Mouse (Mus musculus) frontal cortex, adult 2 months (tissue): ENCODE data around the gene St3gal5. TPM values are rescaled to one million over a fixed set of nuclear protein-coding genes. Genes with fewer than 3 reads are reported as not detected.
A peak's percentile ranks its signal among the peaks of the same experiment; 100 is the strongest.
"Not testable (repeated sequence)": the region's sequence is repeated elsewhere in the genome, so short reads cannot be mapped to it uniquely, and the experiment has no call there.

Source experiments
- DNase-seq, 2 experiments: peaks; one replicate each; pipeline ENCODE4 v3.0.0; 2022; ENCODE audit warnings: low spot score in 1 of 2; ENCODE audit errors: extremely low spot score in 1 of 2
- polyA plus RNA-seq: library from polyadenylated mRNA; depleted of rRNA; stranded (reverse); fragments of >200 nt; gene quantifications from 2 replicates; pipeline ENCODE4 v1.2.3, GENCODE M21; 2012; rRNA removed

St3gal5 gene
- polyA plus RNA-seq = 120 and 124 TPM in 2 replicates

GRCm38 (mm10) chr6:72097181-72097995 is at the start of gene St3gal5:
St3gal5 (plus strand) TSS chr6:72097592.
- DNase-seq = peak; percentile 84 to 91

GRCm38 (mm10) chr6:72048643-72049042 is 48.7 kb upstream of the St3gal5 start:
- DNase-seq = peak in 1 of 2 experiments; percentile 11

GRCm38 (mm10) chr6:72049941-72050340 is 47.5 kb upstream of the St3gal5 start:
- no peak for DNase-seq

GRCm38 (mm10) chr6:72050827-72051226 is 46.6 kb upstream of the St3gal5 start:
- DNase-seq = no peak

- DNase-seq = no peak
These were observed 46.1 kb upstream of the St3gal5 start for GRCm38 (mm10) chr6:72051247-72051646.

- no peak for DNase-seq
These were observed 45.6 kb upstream of the St3gal5 start for GRCm38 (mm10) chr6:72051757-72052156.

- no peak for DNase-seq
These were observed 40.8 kb upstream of the St3gal5 start for GRCm38 (mm10) chr6:72056548-72056947.

GRCm38 (mm10) chr6:72058398-72058889 is 38.9 kb upstream of the St3gal5 start:
- DNase-seq = no peak

GRCm38 (mm10) chr6:72060677-72061076 is 36.7 kb upstream of the St3gal5 start:
- DNase-seq = not testable (repeated sequence)

GRCm38 (mm10) chr6:72063718-72064117 is 33.7 kb upstream of the St3gal5 start:
- DNase-seq = no peak

GRCm38 (mm10) chr6:72065988-72066387 is 31.4 kb upstream of the St3gal5 start:
- DNase-seq = no peak

- DNase-seq = no peak
These were observed 29.0 kb upstream of the St3gal5 start for GRCm38 (mm10) chr6:72068436-72068835.

GRCm38 (mm10) chr6:72071281-72071870 is 26.0 kb upstream of the St3gal5 start:
- DNase-seq = no peak

GRCm38 (mm10) chr6:72073781-72074180 is 23.6 kb upstream of the St3gal5 start:
- DNase-seq = no peak

GRCm38 (mm10) chr6:72076512-72076911 is 20.9 kb upstream of the St3gal5 start:
- no peak for DNase-seq

GRCm38 (mm10) chr6:72078178-72078577 is 19.2 kb upstream of the St3gal5 start:
- DNase-seq = no peak

GRCm38 (mm10) chr6:72081318-72082024 is 15.9 kb upstream of the St3gal5 start:
- DNase-seq = peak in 1 of 2 experiments; percentile 1

- DNase-seq = no peak
These were observed 10.0 kb upstream of the St3gal5 start for GRCm38 (mm10) chr6:72087402-72087801.

GRCm38 (mm10) chr6:72089865-72090264 is 7.5 kb upstream of the St3gal5 start:
- DNase-seq = no peak

- DNase-seq = no peak
These were observed 6.4 kb upstream of the St3gal5 start for GRCm38 (mm10) chr6:72091007-72091406.

GRCm38 (mm10) chr6:72093121-72093520 is 4.3 kb upstream of the St3gal5 start:
- no peak for DNase-seq
